Mouse (Mus musculus): Measurements from ENCODE around the gene Acss2. TPM values are rescaled to one million over a fixed set of nuclear protein-coding genes. Genes with fewer than 3 reads are reported as not detected.

Acss2 gene
- polyA plus RNA-seq, 1 experiment from 2014 or later, result 15.3 TPM

GRCm38 (mm10) chr2:155505811-155506210, 11.9 kb upstream of the Acss2 start:
- no peaks in the 10 kb centered on the region for H3K36me3 ChIP-seq (ENCODE audit: control insufficient read depth, insufficient read depth, low read length)
- no peak overlapping the region for H3K27ac ChIP-seq (replicated peaks; ENCODE audit: low read depth, low read length)
- H3K27me3 ChIP-seq (replicated peaks; ENCODE audit: control insufficient read depth, insufficient read depth, low read length), result no peaks in the 10 kb centered on the region
- H3K4me2 ChIP-seq (ENCODE audit: low read depth, low read length), result no peak overlapping the region
- no peaks in the 10 kb centered on the region for H3K9me3 ChIP-seq (ENCODE audit: control insufficient read depth, low read length)
- ATAC-seq (ENCODE audit: low read depth), result no peak
- H3K9ac ChIP-seq (ENCODE audit: low read depth, low read length), result no peak overlapping the region
- DNase-seq (ENCODE audit: low spot score), result no peak
- no peak overlapping the region for H3K4me3 ChIP-seq (ENCODE audit: low read depth, low read length)
- no peaks in the 10 kb centered on the region for H3K4me1 ChIP-seq (ENCODE audit: control insufficient read depth, insufficient read depth, low read length)
- WGBS, result 90% methylated on average over 9 of the region's 9 CpGs

- Histone ChIP-seq H3K27me3 (replicated peaks; ENCODE audit: control insufficient read depth, insufficient read depth, low read length) (no peaks in the 10 kb centered on the region), H3K9me3 (ENCODE audit: control insufficient read depth, low read length) (no peaks in the 10 kb centered on the region), H3K4me2 (ENCODE audit: low read depth, low read length) (no peak overlapping the region), H3K9ac (ENCODE audit: low read depth, low read length) (no peak overlapping the region), H3K27ac (replicated peaks; ENCODE audit: low read depth, low read length) (no peak overlapping the region), H3K4me1 (ENCODE audit: control insufficient read depth, insufficient read depth, low read length) (no peaks in the 10 kb centered on the region), H3K36me3 (ENCODE audit: control insufficient read depth, insufficient read depth, low read length) (no peaks in the 10 kb centered on the region), H3K4me3 (ENCODE audit: low read depth, low read length) (no peak overlapping the region)
- DNase-seq (ENCODE audit: low spot score) (no peak), ATAC-seq (ENCODE audit: low read depth) (no peak)
- 70% methylated on average over 10 of the region's 10 CpGs for WGBS
These were observed 9.9 kb upstream of the Acss2 start for GRCm38 (mm10) chr2:155507721-155508470.

- H3K4me2 ChIP-seq (ENCODE audit: low read depth, low read length), result no peak overlapping the region
- no peaks in the 10 kb centered on the region for H3K36me3 ChIP-seq (ENCODE audit: control insufficient read depth, insufficient read depth, low read length)
- 48% methylated on average over 4 of the region's 4 CpGs for WGBS
- no peak overlapping the region for H3K4me3 ChIP-seq (ENCODE audit: low read depth, low read length)
- H3K9ac ChIP-seq (ENCODE audit: low read depth, low read length), result no peak overlapping the region
- peaks cover 4% of the 10 kb centered on the region; the same call in 1 of the 2 replicates for H3K4me1 ChIP-seq (ENCODE audit: control insufficient read depth, insufficient read depth, low read length)
- H3K27ac ChIP-seq (replicated peaks; ENCODE audit: low read depth, low read length), result no peak overlapping the region
- no peaks in the 10 kb centered on the region for H3K27me3 ChIP-seq (replicated peaks; ENCODE audit: control insufficient read depth, insufficient read depth, low read length)
- H3K9me3 ChIP-seq (ENCODE audit: control insufficient read depth, low read length), result no peaks in the 10 kb centered on the region
- peak; percentile 51 for DNase-seq (ENCODE audit: low spot score)
- no peak for ATAC-seq (ENCODE audit: low read depth)
These were observed 5.3 kb upstream of the Acss2 start for GRCm38 (mm10) chr2:155512479-155512878.

DNA sequence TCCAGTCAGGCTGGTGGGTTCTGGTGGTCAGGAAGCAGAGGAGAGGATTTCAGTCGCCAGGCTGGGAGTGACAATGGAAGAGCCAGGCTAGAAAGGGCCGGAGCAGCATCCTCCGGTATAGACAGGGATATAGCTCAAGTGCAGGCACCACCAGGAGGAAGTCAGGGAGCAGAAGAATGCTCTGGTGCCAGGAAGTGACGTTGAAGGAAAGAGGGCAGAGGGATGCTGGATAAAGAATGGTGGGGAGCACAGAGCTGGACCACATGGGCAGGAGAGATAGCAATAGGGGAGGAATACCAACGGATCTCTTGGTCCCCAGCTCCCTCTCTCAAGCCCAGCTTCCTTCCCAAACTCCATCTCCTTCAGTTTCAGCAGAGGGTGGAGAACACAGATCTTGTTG, 4.2 kb upstream of the Acss2 start:
- no peak overlapping the region for H3K27ac ChIP-seq (replicated peaks; ENCODE audit: low read depth, low read length)
- peak overlapping the region; percentile 63 for H3K4me2 ChIP-seq (ENCODE audit: low read depth, low read length)
- peak overlapping the region; percentile 66; the same call in 1 of the 2 replicates for H3K9ac ChIP-seq (ENCODE audit: low read depth, low read length)
- 63% methylated on average over 5 of the region's 5 CpGs for WGBS
- H3K36me3 ChIP-seq (ENCODE audit: control insufficient read depth, insufficient read depth, low read length), result no peaks in the 10 kb centered on the region
- peaks cover 5% of the 10 kb centered on the region; the same call in 1 of the 2 replicates for H3K4me1 ChIP-seq (ENCODE audit: control insufficient read depth, insufficient read depth, low read length)
- peak overlapping the region; percentile 45; the same call in 1 of the 2 replicates for H3K4me3 ChIP-seq (ENCODE audit: low read depth, low read length)
- H3K9me3 ChIP-seq (ENCODE audit: control insufficient read depth, low read length), result no peaks in the 10 kb centered on the region
- DNase-seq (ENCODE audit: low spot score), result no peak
- H3K27me3 ChIP-seq (replicated peaks; ENCODE audit: control insufficient read depth, insufficient read depth, low read length), result no peaks in the 10 kb centered on the region
- no peak for ATAC-seq (ENCODE audit: low read depth)

DNA sequence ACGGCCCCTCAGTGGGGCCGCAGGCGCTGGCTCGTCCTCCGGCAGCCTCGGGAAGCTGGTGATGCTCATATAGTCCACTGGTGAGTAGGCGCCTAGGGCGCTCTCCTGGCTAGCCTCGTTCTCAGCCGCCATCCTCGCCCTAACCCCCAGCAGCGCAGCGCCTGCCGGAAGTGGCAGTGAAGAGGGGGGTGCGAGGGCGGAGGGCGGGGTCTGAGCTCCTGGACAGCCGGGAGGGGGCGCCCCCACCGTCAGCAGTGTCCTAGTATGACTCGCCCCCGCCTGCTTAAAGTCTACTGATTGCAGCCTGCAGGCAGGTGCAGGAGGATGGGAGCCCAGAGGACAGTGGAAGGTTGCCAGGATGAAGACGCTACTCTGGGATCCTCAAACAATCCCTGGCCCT, 3.1 kb upstream of the Acss2 start:
- H3K9ac ChIP-seq (ENCODE audit: low read depth, low read length), result peak overlapping the region; percentile 66
- H3K4me3 ChIP-seq (ENCODE audit: low read depth, low read length), result peak overlapping the region; percentile 45
- H3K36me3 ChIP-seq (ENCODE audit: control insufficient read depth, insufficient read depth, low read length), result no peaks in the 10 kb centered on the region
- 0% methylated on average over 14 of the region's 23 CpGs for WGBS
- H3K4me2 ChIP-seq (ENCODE audit: low read depth, low read length), result peak overlapping the region; percentile 63
- no peaks in the 10 kb centered on the region for H3K27me3 ChIP-seq (replicated peaks; ENCODE audit: control insufficient read depth, insufficient read depth, low read length)
- DNase-seq (ENCODE audit: low spot score) (peak; percentile 68), ATAC-seq (ENCODE audit: low read depth) (peak; percentile 9; the same call in 1 of the 2 replicates)
- H3K9me3 ChIP-seq (ENCODE audit: control insufficient read depth, low read length), result no peaks in the 10 kb centered on the region
- H3K4me1 ChIP-seq (ENCODE audit: control insufficient read depth, insufficient read depth, low read length), result peaks cover 5% of the 10 kb centered on the region; the same call in 1 of the 2 replicates
- H3K27ac ChIP-seq (replicated peaks; ENCODE audit: low read depth, low read length), result no peak overlapping the region

- 13% methylated on average over 1 of the region's 1 CpGs for WGBS
- H3K4me1 ChIP-seq (ENCODE audit: control insufficient read depth, insufficient read depth, low read length), result peaks cover 5% of the 10 kb centered on the region; the same call in 1 of the 2 replicates
- H3K27ac ChIP-seq (replicated peaks; ENCODE audit: low read depth, low read length), result no peak overlapping the region
- H3K4me2 ChIP-seq (ENCODE audit: low read depth, low read length), result no peak overlapping the region
- DNase-seq (ENCODE audit: low spot score), result peak; percentile 46
- H3K9ac ChIP-seq (ENCODE audit: low read depth, low read length), result no peak overlapping the region
- no peaks in the 10 kb centered on the region for H3K36me3 ChIP-seq (ENCODE audit: control insufficient read depth, insufficient read depth, low read length)
- H3K27me3 ChIP-seq (replicated peaks; ENCODE audit: control insufficient read depth, insufficient read depth, low read length), result no peaks in the 10 kb centered on the region
- H3K4me3 ChIP-seq (ENCODE audit: low read depth, low read length), result no peak overlapping the region
- ATAC-seq (ENCODE audit: low read depth), result no peak
- H3K9me3 ChIP-seq (ENCODE audit: control insufficient read depth, low read length), result no peaks in the 10 kb centered on the region
These were observed 1.8 kb upstream of the Acss2 start for GRCm38 (mm10) chr2:155515941-155516340.

- Histone ChIP-seq H3K27me3 (replicated peaks; ENCODE audit: control insufficient read depth, insufficient read depth, low read length) (no peaks in the 10 kb centered on the region), H3K9ac (ENCODE audit: low read depth, low read length) (peak overlapping the region; percentile 73), H3K4me3 (ENCODE audit: low read depth, low read length) (peak overlapping the region; percentile 76), H3K27ac (replicated peaks; ENCODE audit: low read depth, low read length) (peak overlapping the region; percentile 52; the same call in 1 of the 2 replicates), H3K9me3 (ENCODE audit: control insufficient read depth, low read length) (no peaks in the 10 kb centered on the region), H3K36me3 (ENCODE audit: control insufficient read depth, insufficient read depth, low read length) (no peaks in the 10 kb centered on the region), H3K4me1 (ENCODE audit: control insufficient read depth, insufficient read depth, low read length) (peaks cover 5% of the 10 kb centered on the region; the same call in 1 of the 2 replicates), H3K4me2 (ENCODE audit: low read depth, low read length) (peak overlapping the region; percentile 94)
- 23% methylated on average over 18 of the region's 18 CpGs for WGBS
- no peak for ATAC-seq (ENCODE audit: low read depth)
- no peak for DNase-seq (ENCODE audit: low spot score)
These were observed 953 bp downstream of the Acss2 start for GRCm38 (mm10) chr2:155518531-155519270.

DNA sequence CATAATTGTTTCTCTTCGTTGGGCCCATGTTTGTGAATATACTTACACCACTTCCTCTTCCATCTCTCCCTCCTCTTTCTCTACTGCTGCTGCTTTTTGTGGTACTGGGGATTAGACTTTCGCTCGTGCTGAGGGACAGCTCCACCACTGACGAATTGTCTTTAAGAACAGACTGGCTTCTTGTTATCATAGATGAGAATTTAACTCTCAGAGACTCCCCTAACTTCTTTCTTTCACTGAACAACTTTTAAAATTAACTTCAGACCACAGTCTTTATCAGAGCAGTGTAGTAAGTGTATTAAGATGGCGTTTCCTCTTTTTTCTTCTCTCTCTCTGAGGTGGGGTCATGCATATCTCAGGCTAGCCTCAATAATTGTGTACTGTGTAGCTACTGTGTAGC, 6.0 kb downstream of the Acss2 start:
- H3K36me3 ChIP-seq (ENCODE audit: control insufficient read depth, insufficient read depth, low read length), result no peaks in the 10 kb centered on the region
- no peaks in the 10 kb centered on the region for H3K9me3 ChIP-seq (ENCODE audit: control insufficient read depth, low read length)
- no peaks in the 10 kb centered on the region for H3K4me1 ChIP-seq (ENCODE audit: control insufficient read depth, insufficient read depth, low read length)
- DNase-seq (ENCODE audit: low spot score) (no peak), ATAC-seq (ENCODE audit: low read depth) (no peak)
- H3K27me3 ChIP-seq (replicated peaks; ENCODE audit: control insufficient read depth, insufficient read depth, low read length), result no peaks in the 10 kb centered on the region
- no peak overlapping the region for H3K4me3 ChIP-seq (ENCODE audit: low read depth, low read length)
- 49% methylated on average over 5 of the region's 5 CpGs for WGBS
- no peak overlapping the region for H3K9ac ChIP-seq (ENCODE audit: low read depth, low read length)
- H3K27ac ChIP-seq (replicated peaks; ENCODE audit: low read depth, low read length), result no peak overlapping the region
- H3K4me2 ChIP-seq (ENCODE audit: low read depth, low read length), result no peak overlapping the region
